In the genomic region with DNA sequence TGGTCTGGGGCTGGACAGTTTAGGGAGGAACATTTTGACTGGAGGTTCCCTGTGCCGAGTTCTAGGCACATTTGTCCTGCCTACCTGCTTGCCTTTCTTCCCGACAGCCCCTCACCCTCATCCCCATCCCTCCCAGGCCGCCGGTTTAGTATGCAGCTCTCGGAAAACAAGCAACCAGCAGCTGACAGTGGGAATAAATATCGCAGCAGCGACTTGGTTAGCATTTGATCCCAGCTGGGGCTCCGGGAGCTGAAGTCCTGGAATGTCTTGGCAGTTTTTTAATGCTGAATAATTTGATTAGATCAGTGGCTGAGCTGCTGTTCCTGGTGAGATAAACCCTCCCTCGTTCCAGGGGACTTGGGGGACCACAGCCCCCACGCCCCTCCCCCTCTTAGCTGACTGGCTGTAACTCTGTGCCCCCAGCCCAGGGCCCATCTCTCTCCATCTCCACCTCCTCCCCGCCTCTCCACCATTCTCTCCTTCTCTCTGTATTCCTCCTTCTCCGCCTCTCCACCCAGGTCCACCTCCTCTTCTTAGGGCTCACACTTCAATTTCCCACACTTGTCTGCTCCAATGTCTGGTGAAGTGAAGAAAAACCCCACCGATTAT, we compare ENCODE assay signal across 11 mouse cellular contexts. TPM values are rescaled to one million over a fixed set of nuclear protein-coding genes. Genes with fewer than 3 reads are reported as not detected.
DNase-seq lines count a peak whose midpoint lies in the region; ATAC-seq and TF ChIP-seq lines count a peak whose summit lies in the region.
"Had no signal": no experiment of that assay in that cellular context is flagged by ENCODE, and none has a peak within 500 bp of the region (broad histone marks: within the 10 kb centered on the region; RNA-seq: fewer than 3 reads in every experiment).

No protein-coding gene starts in this region.

- H3K27ac ChIP-seq in gastrocnemius, adult 2 months: peak overlapping the region; percentile 54
- no peak overlapping the region for H3K27ac ChIP-seq in lung, postnatal 0 days (ENCODE audit: low read length)
- H3K27ac ChIP-seq in intestine, embryonic 16.5 days (ENCODE audit: low read length): peak overlapping the region; percentile 49; the same call in 1 of the 2 replicates
- peak overlapping the region; percentile 61 for H3K27ac ChIP-seq in stomach, postnatal 0 days (replicated peaks)

- ATAC-seq in lung, postnatal 0 days: no peak
- peak; percentile 18; the same call in 1 of the 2 replicates for ATAC-seq in intestine, embryonic 16.5 days
- peak; percentile 15; the same call in 1 of the 2 replicates for ATAC-seq in stomach, postnatal 0 days (ENCODE audit: low FRiP score, low TSS enrichment)
- ATAC-seq: Patski had no signal

- 26% methylated on average over 12 of the region's 13 CpGs for WGBS in lung, postnatal 0 days
- 17% methylated on average over 13 of the region's 13 CpGs for WGBS in intestine, embryonic 16.5 days
- WGBS in stomach, postnatal 0 days: 12% methylated on average over 13 of the region's 13 CpGs

- no peak overlapping the region for H3K9ac ChIP-seq in lung, postnatal 0 days (replicated peaks; ENCODE audit: low read depth)
- 0 out of 2 replicates have a peak overlapping the region, but pooled peaks have one; percentile 4 for H3K9ac ChIP-seq in intestine, embryonic 16.5 days (ENCODE audit: low read depth, low read length)
- H3K9ac ChIP-seq in stomach, postnatal 0 days (ENCODE audit: low read length): no peak overlapping the region

- no peak overlapping the region for H3K4me3 ChIP-seq in gastrocnemius, adult 2 months
- no peak overlapping the region for H3K4me3 ChIP-seq in lung, postnatal 0 days (ENCODE audit: low read depth, low read length)
- H3K4me3 ChIP-seq in intestine, embryonic 16.5 days (ENCODE audit: low read length): no peak overlapping the region
- no peak overlapping the region for H3K4me3 ChIP-seq in stomach, postnatal 0 days (ENCODE audit: low read depth, low read length)

- TF ChIP-seq CTCF in gastrocnemius, adult 2 months (IDR thresholded peaks at IDR 0.05): no peak
- no peak for TF ChIP-seq CTCF in lung, postnatal 0 days (IDR thresholded peaks at IDR 0.05)
- no peak for TF ChIP-seq CTCF in stomach, postnatal 0 days (IDR thresholded peaks at IDR 0.05; ENCODE audit: low read depth)

- H3K4me1 ChIP-seq in lung, postnatal 0 days (ENCODE audit: insufficient read depth, low read depth, low read length): no peaks in the 10 kb centered on the region
- H3K4me1 ChIP-seq in intestine, embryonic 16.5 days (ENCODE audit: control insufficient read depth, insufficient read depth, low read length): no peaks in the 10 kb centered on the region
- no peaks in the 10 kb centered on the region for H3K4me1 ChIP-seq in stomach, postnatal 0 days (replicated peaks; ENCODE audit: control insufficient read depth, insufficient read depth)

- intact Hi-C loops in gastrocnemius, adult 2 months (cut with DNase I): no loop called here

- DNase-seq in gastrocnemius, adult 2 months: no peak
- DNase-seq in gastrocnemius, postnatal 25 days: no peak
- peak; percentile 25 for DNase-seq in lung, postnatal 0 days (ENCODE audit: low spot score)
- DNase-seq in lung, postnatal 36 days: no peak
- no peak for DNase-seq in stomach, postnatal 0 days (ENCODE audit: low spot score)
- DNase-seq in right cerebral cortex, adult 2 months (ENCODE audit: low spot score in 2 of 2): no peak
- no peak for DNase-seq in thymus, adult 18-20 months
- DNase-seq: layer of hippocampus, adult 9-11 months; thymus, postnatal 25 days had no signal

- no peak overlapping the region for H3K4me2 ChIP-seq in lung, postnatal 0 days (replicated peaks; ENCODE audit: low read depth, low read length)
- no peak overlapping the region for H3K4me2 ChIP-seq in intestine, embryonic 16.5 days (ENCODE audit: low read depth, low read length)
- H3K4me2 ChIP-seq in stomach, postnatal 0 days (replicated peaks; ENCODE audit: low read depth): no peak overlapping the region

- H3K9me3 ChIP-seq in lung, postnatal 0 days (ENCODE audit: low read length): no peaks in the 10 kb centered on the region
- H3K9me3 ChIP-seq in intestine, embryonic 16.5 days (ENCODE audit: control insufficient read depth, low read length): no peaks in the 10 kb centered on the region
- no peaks in the 10 kb centered on the region for H3K9me3 ChIP-seq in stomach, postnatal 0 days (ENCODE audit: control insufficient read depth, low read length)

- no peaks in the 10 kb centered on the region for H3K36me3 ChIP-seq in lung, postnatal 0 days (ENCODE audit: insufficient read depth, low read length)
- H3K36me3 ChIP-seq in intestine, embryonic 16.5 days (ENCODE audit: control insufficient read depth, insufficient read depth, low read length): no peaks in the 10 kb centered on the region
- H3K36me3 ChIP-seq in stomach, postnatal 0 days (ENCODE audit: control insufficient read depth, insufficient read depth, low read length): no peaks in the 10 kb centered on the region

- TF ChIP-seq EP300 in lung, postnatal 0 days (IDR thresholded peaks at IDR 0.05): no peak
- no peak for TF ChIP-seq EP300 in stomach, postnatal 0 days (optimal IDR thresholded peaks at IDR 0.05)

- H3K27me3 ChIP-seq in lung, postnatal 0 days (replicated peaks; ENCODE audit: insufficient read depth, low read length): 0 out of 2 replicates have a peak, but pooled peaks cover 5% of the 10 kb centered on the region
- H3K27me3 ChIP-seq in intestine, embryonic 16.5 days (replicated peaks; ENCODE audit: control insufficient read depth, insufficient read depth, low read length): peaks cover 6% of the 10 kb centered on the region
- no peaks in the 10 kb centered on the region for H3K27me3 ChIP-seq in stomach, postnatal 0 days (ENCODE audit: control insufficient read depth, insufficient read depth, low read length)

RNA-seq across cellular contexts. Expression of a gene that starts 8.7 kb away (rescaled TPM):
- not detected for total RNA-seq in gastrocnemius, adult 2 months (2021)
- total RNA-seq in gastrocnemius, postnatal 25 days (2021): not detected
- polyA plus RNA-seq in lung, postnatal 0 days (2015; fragmentation: Nextera tagmentation; extraction: Ambion mirVana): not detected in 2 replicates
- polyA plus RNA-seq in intestine, embryonic 16.5 days (2015; fragmentation: Nextera tagmentation; extraction: Ambion mirVana): not detected in 2 replicates
- not detected in 2 replicates for polyA plus RNA-seq in stomach, postnatal 0 days (2015; fragmentation: Nextera tagmentation; extraction: Ambion mirVana)
- polyA plus RNA-seq: Patski had no signal
